Mouse (Mus musculus): ENCODE data around the gene Sel1l3. TPM values are rescaled to one million over a fixed set of nuclear protein-coding genes. Genes with fewer than 3 reads are reported as not detected.

Gene Sel1l3
- polyA plus RNA-seq, 1 experiment from 2014 or later = 0.10 TPM

DNA sequence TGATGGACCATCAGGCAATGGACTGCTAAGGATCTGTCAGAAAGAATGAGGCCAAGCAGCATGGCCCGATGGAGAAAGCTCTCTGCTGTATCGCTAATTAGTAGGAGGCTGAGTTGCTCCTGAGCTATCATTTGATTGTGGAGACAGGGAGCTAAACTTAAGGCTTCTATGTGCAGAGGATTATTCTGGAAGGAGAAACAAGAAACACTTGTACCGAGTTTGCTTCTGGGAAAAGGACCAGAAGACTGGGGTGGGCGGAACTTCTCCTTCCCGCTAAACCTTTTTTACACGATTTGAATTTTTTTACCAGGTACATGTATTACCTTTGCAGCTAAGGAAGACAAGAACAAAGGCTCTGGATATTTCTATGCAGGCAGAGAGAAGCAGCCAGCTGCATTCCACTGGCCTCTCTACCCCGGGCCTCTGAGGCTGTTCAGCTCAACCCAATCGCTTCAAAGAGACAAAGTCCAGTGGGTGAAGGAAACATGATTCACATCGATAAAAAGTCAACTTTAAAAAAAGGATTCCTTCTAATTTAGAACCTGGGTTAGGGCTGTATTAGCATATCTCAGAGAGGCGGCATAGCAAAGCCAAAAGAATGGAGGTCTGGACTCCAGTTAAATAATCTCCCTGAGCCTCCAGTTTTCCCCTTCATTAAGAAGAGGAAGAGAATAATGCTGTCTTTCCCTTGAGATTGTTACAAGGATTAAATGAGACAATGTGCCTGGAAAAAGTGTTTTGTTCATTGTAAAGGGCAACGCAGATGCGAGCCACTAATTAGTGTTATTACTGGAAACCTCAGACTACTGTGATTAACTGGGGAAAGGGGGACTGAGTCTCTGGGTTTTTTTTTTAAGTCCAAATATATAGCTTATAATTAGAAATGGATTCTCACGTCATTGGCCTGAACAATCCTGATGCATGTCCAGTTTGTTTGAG lies 20.4 kb downstream of the Sel1l3 start:
- Histone ChIP-seq H3K9ac (no peak overlapping the region), H3K27ac (no peak overlapping the region), H3K4me1 (no peaks in the 10 kb centered on the region), H3K27me3 (replicated peaks) (no peaks in the 10 kb centered on the region), H3K9me3 (replicated peaks) (no peaks in the 10 kb centered on the region), H3K4me3 (no peak overlapping the region), H3K4me2 (no peak overlapping the region), H3K36me3 (no peaks in the 10 kb centered on the region)
- ATAC-seq = no peak
- 77% methylated on average over 13 of the region's 13 CpGs for WGBS (ENCODE audit: insufficient replicate concordance)

DNA sequence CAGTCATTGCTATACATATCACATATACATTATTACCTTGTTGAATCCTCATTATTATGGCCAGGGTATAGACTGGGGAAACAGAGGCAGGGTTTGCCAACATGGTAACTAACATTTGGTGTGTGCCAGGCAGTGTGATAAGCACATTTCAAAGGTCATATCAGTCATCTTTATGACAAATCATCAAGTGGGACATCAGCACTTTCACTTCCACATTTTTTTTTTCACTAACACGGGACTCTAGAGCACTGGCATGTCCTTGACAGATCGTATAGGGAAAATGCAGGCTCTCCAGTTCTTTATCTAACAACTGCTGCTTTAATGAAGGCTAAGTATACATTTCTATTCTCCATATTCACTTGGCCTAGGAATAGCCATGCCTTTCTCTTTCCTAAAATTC lies 25.1 kb downstream of the Sel1l3 start:
- Histone ChIP-seq H3K36me3 (no peaks in the 10 kb centered on the region), H3K27ac (no peak overlapping the region), H3K4me1 (no peaks in the 10 kb centered on the region), H3K9ac (no peak overlapping the region), H3K4me2 (no peak overlapping the region), H3K9me3 (replicated peaks) (no peaks in the 10 kb centered on the region), H3K27me3 (replicated peaks) (no peaks in the 10 kb centered on the region), H3K4me3 (no peak overlapping the region)
- WGBS (ENCODE audit: insufficient replicate concordance) = 49% methylated on average over 2 of the region's 2 CpGs
- no peak for ATAC-seq

DNA sequence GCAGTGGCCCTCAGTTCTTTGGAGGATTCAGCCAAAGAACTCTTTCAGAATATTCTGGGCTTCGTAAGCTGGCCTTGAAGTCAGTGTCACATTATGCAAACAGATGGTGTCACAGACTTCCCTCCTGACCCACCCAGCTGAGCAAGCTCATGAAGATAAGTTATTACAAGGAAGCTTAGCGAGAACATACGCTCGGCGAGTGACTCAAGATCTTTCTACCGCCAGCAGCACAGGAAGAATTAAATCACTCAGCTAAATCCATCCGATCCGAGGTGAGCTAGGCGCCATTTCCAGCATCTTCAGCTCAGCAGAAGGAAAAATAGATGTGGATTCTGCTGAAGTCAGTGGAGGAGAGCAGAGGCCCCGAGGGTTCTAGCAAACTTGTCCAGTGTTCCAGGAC lies 26.5 kb downstream of the Sel1l3 start:
- H3K4me1 ChIP-seq = no peaks in the 10 kb centered on the region
- no peak overlapping the region for H3K9ac ChIP-seq
- 61% methylated on average over 10 of the region's 10 CpGs for WGBS (ENCODE audit: insufficient replicate concordance)
- no peak overlapping the region for H3K27ac ChIP-seq
- no peak overlapping the region for H3K4me3 ChIP-seq
- H3K36me3 ChIP-seq = no peaks in the 10 kb centered on the region
- no peak for ATAC-seq
- no peak overlapping the region for H3K4me2 ChIP-seq
- no peaks in the 10 kb centered on the region for H3K9me3 ChIP-seq (replicated peaks)
- no peaks in the 10 kb centered on the region for H3K27me3 ChIP-seq (replicated peaks)

DNA sequence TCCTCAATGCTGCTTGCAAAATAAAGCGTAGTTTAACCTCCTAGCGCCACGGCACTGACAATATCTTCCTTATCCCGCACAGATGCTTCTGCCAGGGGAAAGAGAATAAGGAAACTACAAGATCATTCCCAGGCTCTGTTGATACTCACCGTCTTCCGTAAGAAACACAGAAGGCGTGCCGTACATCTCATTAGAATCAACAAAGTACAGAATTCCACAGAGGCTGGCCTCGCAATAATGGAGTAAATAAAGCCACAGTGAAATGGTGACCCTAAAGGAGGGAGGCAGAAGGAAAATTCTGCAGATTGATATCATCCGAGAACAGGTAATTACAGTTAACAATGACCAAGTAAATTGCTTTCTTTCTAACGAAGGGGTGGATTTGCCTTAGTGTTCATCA lies 27.9 kb downstream of the Sel1l3 start:
- no peak overlapping the region for H3K4me3 ChIP-seq
- H3K9me3 ChIP-seq (replicated peaks) = no peaks in the 10 kb centered on the region
- 76% methylated on average over 11 of the region's 11 CpGs for WGBS (ENCODE audit: insufficient replicate concordance)

DNA sequence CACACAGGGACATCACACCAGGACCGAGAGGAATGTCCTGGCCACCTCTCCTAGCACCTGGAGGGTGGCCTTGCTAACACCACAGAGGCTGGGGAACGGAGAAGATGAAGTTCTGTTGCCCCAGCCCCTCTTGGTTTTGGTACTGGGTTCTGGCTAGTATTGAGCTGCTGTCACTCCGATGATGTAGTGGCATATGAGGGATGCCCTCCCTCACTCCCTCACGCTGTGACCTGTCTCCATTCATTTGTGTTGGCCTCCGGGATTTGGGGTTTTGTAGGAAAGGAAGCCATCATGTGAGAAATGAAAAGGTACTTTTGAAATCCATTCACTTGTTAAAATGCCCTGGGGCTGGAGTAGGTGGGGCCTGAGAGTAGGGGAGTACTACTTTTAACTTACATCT lies 33.8 kb downstream of the Sel1l3 start:
- Histone ChIP-seq H3K4me1 (no peaks in the 10 kb centered on the region), H3K4me2 (no peak overlapping the region), H3K9me3 (replicated peaks) (no peaks in the 10 kb centered on the region), H3K9ac (no peak overlapping the region), H3K27ac (no peak overlapping the region), H3K27me3 (replicated peaks) (no peaks in the 10 kb centered on the region), H3K36me3 (no peaks in the 10 kb centered on the region), H3K4me3 (no peak overlapping the region)
- ATAC-seq = no peak
- 59% methylated on average over 5 of the region's 5 CpGs for WGBS (ENCODE audit: insufficient replicate concordance)

More for the DNA sequence above, 27.9 kb downstream of the Sel1l3 start:
- Histone ChIP-seq H3K4me1 (no peaks in the 10 kb centered on the region), H3K27me3 (replicated peaks) (no peaks in the 10 kb centered on the region), H3K27ac (no peak overlapping the region), H3K4me2 (no peak overlapping the region), H3K9ac (no peak overlapping the region), H3K36me3 (no peaks in the 10 kb centered on the region)
- no peak for ATAC-seq

DNA sequence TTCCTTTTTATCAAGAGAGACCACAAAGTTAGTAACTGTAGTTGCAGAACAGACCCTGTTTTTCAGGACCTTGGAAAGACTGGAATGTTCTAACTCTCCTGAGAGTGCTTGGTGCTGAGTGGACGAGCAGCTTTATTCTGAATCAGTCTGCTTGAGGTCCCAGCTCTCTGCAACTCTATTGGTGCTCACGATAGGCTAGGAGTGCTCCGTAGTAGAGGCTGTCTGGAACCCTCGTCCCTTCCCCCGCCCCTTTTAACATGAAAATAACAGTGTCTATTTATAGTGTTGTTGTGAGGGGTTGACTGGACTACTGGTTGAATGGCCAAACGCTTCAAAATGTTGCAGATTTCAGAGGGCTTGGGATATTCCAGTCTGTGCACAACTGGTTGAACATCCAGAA lies 37.0 kb downstream of the Sel1l3 start:
- Histone ChIP-seq H3K4me2 (no peak overlapping the region), H3K9ac (no peak overlapping the region), H3K27ac (no peak overlapping the region), H3K36me3 (no peaks in the 10 kb centered on the region), H3K4me3 (no peak overlapping the region), H3K27me3 (replicated peaks) (no peaks in the 10 kb centered on the region), H3K9me3 (replicated peaks) (no peaks in the 10 kb centered on the region), H3K4me1 (no peaks in the 10 kb centered on the region)
- ATAC-seq = no peak
- 54% methylated on average over 6 of the region's 6 CpGs for WGBS (ENCODE audit: insufficient replicate concordance)

DNA sequence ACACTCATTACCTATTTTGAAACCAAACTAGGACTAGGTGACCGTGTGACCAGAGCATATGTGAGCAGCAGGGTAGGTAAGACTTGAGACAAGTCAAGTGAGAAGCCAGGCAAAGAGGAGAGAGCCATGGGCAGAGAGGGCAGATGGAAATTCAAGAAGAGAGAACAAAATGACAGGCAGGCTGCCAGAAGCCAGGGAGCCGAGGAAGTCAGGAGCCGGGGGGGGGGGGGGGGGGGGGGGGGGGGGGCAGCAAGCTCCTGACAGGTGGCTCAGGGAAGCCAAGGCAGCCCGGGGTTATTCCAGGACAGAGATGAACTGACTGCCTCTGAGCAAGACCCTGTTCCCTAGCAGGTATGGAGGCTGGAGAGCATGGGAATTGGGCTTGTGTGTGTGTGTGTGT lies 37.7 kb downstream of the Sel1l3 start:
- no peak overlapping the region for H3K27ac ChIP-seq
- 49% methylated on average over 2 of the region's 4 CpGs for WGBS (ENCODE audit: insufficient replicate concordance)
- ATAC-seq = no peak

DNA sequence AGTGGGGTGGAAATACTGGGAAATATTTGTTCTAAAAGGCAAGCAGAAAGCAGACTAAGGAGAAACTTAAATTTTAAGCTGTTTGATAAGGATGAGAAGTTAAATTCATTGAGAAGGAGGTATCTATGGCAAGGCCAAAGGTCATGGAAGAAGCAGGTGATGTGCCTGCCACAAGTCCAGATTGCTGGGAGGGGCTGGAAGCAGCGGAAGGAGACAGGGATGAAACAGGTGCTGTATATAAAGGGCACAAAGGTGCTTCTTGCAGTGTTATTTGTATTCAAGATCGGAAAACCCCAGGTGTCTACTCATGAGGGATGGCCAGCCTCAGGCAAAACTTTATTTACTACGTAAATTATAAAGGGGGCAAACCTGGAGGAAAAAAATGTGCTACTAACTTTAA lies 38.5 kb downstream of the Sel1l3 start:
- WGBS (ENCODE audit: insufficient replicate concordance) = 64% methylated on average over 3 of the region's 3 CpGs
- ATAC-seq = no peak
- H3K27ac ChIP-seq = no peak overlapping the region

More for the DNA sequence above, 37.7 kb downstream of the Sel1l3 start:
- no peaks in the 10 kb centered on the region for H3K9me3 ChIP-seq (replicated peaks)
- no peaks in the 10 kb centered on the region for H3K36me3 ChIP-seq
- no peak overlapping the region for H3K4me3 ChIP-seq
- no peak overlapping the region for H3K9ac ChIP-seq
- no peak overlapping the region for H3K4me2 ChIP-seq
- H3K27me3 ChIP-seq (replicated peaks) = no peaks in the 10 kb centered on the region
- H3K4me1 ChIP-seq = no peaks in the 10 kb centered on the region

DNA sequence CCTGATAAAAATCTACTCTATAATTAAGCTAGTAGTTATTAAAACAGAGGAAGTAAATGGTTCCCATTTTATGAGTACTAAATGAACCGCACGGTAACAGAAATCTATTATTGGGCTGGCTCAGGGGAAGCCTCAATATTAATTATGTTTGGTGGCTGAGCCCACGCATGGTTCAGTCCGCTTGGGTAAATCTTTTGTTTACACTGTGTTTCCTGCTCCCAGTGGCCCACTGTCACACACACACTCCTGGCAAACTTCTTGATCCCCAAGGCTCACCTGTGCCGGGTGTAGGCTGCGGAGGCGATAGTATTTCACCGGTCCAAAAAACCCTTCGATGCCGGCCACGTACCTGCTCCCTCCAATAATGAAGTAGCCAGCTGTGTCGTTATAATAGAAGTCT lies 39.3 kb downstream of the Sel1l3 start:
- H3K4me2 ChIP-seq = no peak overlapping the region
- H3K36me3 ChIP-seq = no peaks in the 10 kb centered on the region
- no peak for ATAC-seq
- H3K9me3 ChIP-seq (replicated peaks) = no peaks in the 10 kb centered on the region
- H3K27me3 ChIP-seq (replicated peaks) = no peaks in the 10 kb centered on the region
- WGBS (ENCODE audit: insufficient replicate concordance) = 81% methylated on average over 12 of the region's 12 CpGs
- no peak overlapping the region for H3K9ac ChIP-seq
- H3K4me1 ChIP-seq = no peaks in the 10 kb centered on the region
- H3K4me3 ChIP-seq = no peak overlapping the region
- H3K27ac ChIP-seq = no peak overlapping the region

More for the DNA sequence above, 38.5 kb downstream of the Sel1l3 start:
- Histone ChIP-seq H3K9ac (no peak overlapping the region), H3K9me3 (replicated peaks) (no peaks in the 10 kb centered on the region), H3K27me3 (replicated peaks) (no peaks in the 10 kb centered on the region), H3K4me1 (no peaks in the 10 kb centered on the region), H3K4me2 (no peak overlapping the region), H3K36me3 (no peaks in the 10 kb centered on the region), H3K4me3 (no peak overlapping the region)

DNA sequence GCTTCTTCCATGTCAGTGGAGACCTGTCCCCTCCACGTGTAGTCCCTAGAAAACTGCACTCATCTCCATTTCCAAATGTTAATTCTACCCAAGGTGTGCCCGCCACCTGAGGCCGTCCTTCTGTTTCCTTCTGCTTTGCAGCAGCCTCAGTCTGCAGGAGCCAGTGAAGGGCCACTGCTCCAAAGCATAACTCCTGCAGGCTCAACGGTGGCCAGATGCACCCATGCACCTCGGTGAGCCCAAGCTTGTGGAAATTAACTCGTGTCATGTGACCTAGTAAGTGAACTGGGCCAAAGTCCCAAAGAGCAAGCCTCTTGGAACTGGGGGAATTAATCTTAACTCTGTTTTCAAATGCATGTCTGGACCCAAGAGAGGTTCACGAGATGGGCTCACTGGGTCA lies 40.8 kb downstream of the Sel1l3 start:
- Histone ChIP-seq H3K36me3 (no peaks in the 10 kb centered on the region), H3K9ac (no peak overlapping the region), H3K4me3 (no peak overlapping the region), H3K4me2 (no peak overlapping the region), H3K9me3 (replicated peaks) (no peaks in the 10 kb centered on the region), H3K4me1 (no peaks in the 10 kb centered on the region), H3K27me3 (replicated peaks) (no peaks in the 10 kb centered on the region), H3K27ac (no peak overlapping the region)
- WGBS (ENCODE audit: insufficient replicate concordance) = 66% methylated on average over 7 of the region's 7 CpGs
- ATAC-seq = no peak

DNA sequence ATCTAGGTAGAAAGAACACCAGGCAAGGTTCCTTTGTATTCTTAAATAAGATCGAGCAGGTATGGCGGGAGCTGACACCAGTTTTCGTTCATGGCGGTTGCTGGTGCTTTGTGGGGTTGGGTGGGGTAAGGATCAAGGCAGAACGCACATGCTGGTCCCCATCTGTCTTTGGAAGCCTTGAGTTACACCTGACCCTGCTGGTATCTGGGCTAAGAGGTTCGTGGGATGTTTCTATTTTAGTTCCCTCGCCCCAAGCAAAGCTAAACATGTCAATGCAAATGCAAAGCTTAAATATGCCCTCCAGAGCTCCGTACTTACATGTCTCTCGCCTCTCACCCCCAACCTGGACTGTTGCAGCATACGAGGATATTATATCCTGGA lies 41.5 kb downstream of the Sel1l3 start:
- no peaks in the 10 kb centered on the region for H3K9me3 ChIP-seq (replicated peaks)
- H3K27ac ChIP-seq = no peak overlapping the region
- H3K36me3 ChIP-seq = no peaks in the 10 kb centered on the region
- ATAC-seq = no peak
- H3K4me2 ChIP-seq = no peak overlapping the region
- H3K4me3 ChIP-seq = no peak overlapping the region
- no peaks in the 10 kb centered on the region for H3K27me3 ChIP-seq (replicated peaks)
- H3K4me1 ChIP-seq = no peaks in the 10 kb centered on the region
- no peak overlapping the region for H3K9ac ChIP-seq
- 67% methylated on average over 10 of the region's 10 CpGs for WGBS (ENCODE audit: insufficient replicate concordance)

DNA sequence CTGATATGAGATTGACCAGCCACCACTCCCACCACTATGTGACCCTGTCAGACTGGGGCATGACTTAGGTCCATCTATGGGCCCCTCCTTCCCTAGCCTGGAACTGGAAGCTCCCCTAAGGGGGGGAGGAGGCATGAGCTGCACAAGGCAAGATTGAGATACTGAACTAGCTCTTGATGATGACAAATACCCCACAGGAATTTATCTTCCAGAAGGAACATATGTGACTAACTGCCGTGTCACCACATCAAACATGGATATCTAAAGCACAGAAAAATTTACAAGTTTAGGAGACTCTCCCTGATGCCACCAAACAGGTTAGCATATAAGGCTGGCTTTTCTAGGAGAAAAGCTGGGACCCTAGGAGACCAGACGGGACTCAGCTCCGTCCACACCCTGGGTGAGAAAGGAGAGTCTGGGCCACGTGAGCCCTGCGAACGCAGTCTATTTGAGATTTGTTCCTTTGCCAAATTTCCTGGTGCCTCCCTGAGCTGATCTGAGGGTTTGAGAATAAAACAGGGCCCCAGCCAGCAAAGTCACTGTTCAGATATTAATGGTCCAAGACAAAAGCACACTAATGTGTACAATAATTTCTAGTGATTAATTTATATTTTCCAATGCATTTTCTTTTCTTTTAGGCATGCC lies 42.0 kb downstream of the Sel1l3 start:
- Histone ChIP-seq H3K9ac (no peak overlapping the region), H3K4me2 (no peak overlapping the region), H3K27me3 (replicated peaks) (no peaks in the 10 kb centered on the region), H3K9me3 (replicated peaks) (no peaks in the 10 kb centered on the region), H3K27ac (no peak overlapping the region), H3K4me3 (no peak overlapping the region), H3K4me1 (no peaks in the 10 kb centered on the region), H3K36me3 (no peaks in the 10 kb centered on the region)
- ATAC-seq = no peak
- WGBS (ENCODE audit: insufficient replicate concordance) = 72% methylated on average over 6 of the region's 6 CpGs
